Mouse (Mus musculus): ENCODE results near the gene Creb1. TPM values are rescaled to one million over a fixed set of nuclear protein-coding genes. Genes with fewer than 3 reads are reported as not detected.

Creb1 gene
- polyA plus RNA-seq, 1 experiment from 2014 or later = 56.7 TPM

GRCm38 (mm10) chr1:64618226-64618625, 85.8 kb downstream of the Creb1 start:
- DNase-seq (ENCODE audit: low spot score) (no peak), ATAC-seq (no peak)
- Histone ChIP-seq H3K27me3 (replicated peaks; ENCODE audit: control insufficient read depth, insufficient read depth, low read length) (no peaks in the 10 kb centered on the region), H3K9me3 (replicated peaks; ENCODE audit: control insufficient read depth, low read length) (no peaks in the 10 kb centered on the region), H3K36me3 (ENCODE audit: control insufficient read depth, insufficient read depth, low read length) (0 out of 2 replicates have a peak, but pooled peaks cover 1% of the 10 kb centered on the region), H3K4me3 (ENCODE audit: low read depth, low read length) (peak overlapping the region; percentile 80), H3K4me1 (ENCODE audit: control insufficient read depth, insufficient read depth, low read length) (peaks cover 14% of the 10 kb centered on the region), H3K9ac (ENCODE audit: low read length) (peak overlapping the region; percentile 97), H3K27ac (ENCODE audit: low read depth, low read length) (no peak overlapping the region), H3K4me2 (ENCODE audit: low read length) (peak overlapping the region; percentile 71)
- 62% methylated on average over 3 of the region's 3 CpGs for WGBS

- peaks cover 9% of the 10 kb centered on the region for H3K4me1 ChIP-seq (ENCODE audit: control insufficient read depth, insufficient read depth, low read length)
- no peak overlapping the region for H3K4me2 ChIP-seq (ENCODE audit: low read length)
- H3K36me3 ChIP-seq (ENCODE audit: control insufficient read depth, insufficient read depth, low read length) = no peaks in the 10 kb centered on the region
- H3K27ac ChIP-seq (ENCODE audit: low read depth, low read length) = no peak overlapping the region
- 91% methylated on average over 5 of the region's 5 CpGs for WGBS
- no peak for DNase-seq (ENCODE audit: low spot score)
- ATAC-seq = no peak
- no peaks in the 10 kb centered on the region for H3K9me3 ChIP-seq (replicated peaks; ENCODE audit: control insufficient read depth, low read length)
- no peak overlapping the region for H3K4me3 ChIP-seq (ENCODE audit: low read depth, low read length)
- H3K27me3 ChIP-seq (replicated peaks; ENCODE audit: control insufficient read depth, insufficient read depth, low read length) = no peaks in the 10 kb centered on the region
- H3K9ac ChIP-seq (ENCODE audit: low read length) = no peak overlapping the region
Observed at GRCm38 (mm10) chr1:64621116-64621515, 88.7 kb downstream of the Creb1 start.

- Histone ChIP-seq H3K4me2 (ENCODE audit: low read length) (no peak overlapping the region), H3K27me3 (replicated peaks; ENCODE audit: control insufficient read depth, insufficient read depth, low read length) (no peaks in the 10 kb centered on the region), H3K9me3 (replicated peaks; ENCODE audit: control insufficient read depth, low read length) (no peaks in the 10 kb centered on the region), H3K4me1 (ENCODE audit: control insufficient read depth, insufficient read depth, low read length) (no peaks in the 10 kb centered on the region), H3K36me3 (ENCODE audit: control insufficient read depth, insufficient read depth, low read length) (no peaks in the 10 kb centered on the region), H3K9ac (ENCODE audit: low read length) (no peak overlapping the region), H3K4me3 (ENCODE audit: low read depth, low read length) (no peak overlapping the region), H3K27ac (ENCODE audit: low read depth, low read length) (no peak overlapping the region)
- DNase-seq (ENCODE audit: low spot score) (no peak), ATAC-seq (no peak)
- WGBS = 70% methylated on average over 12 of the region's 12 CpGs
Observed at GRCm38 (mm10) chr1:64623558-64624435, 91.4 kb downstream of the Creb1 start.

- Histone ChIP-seq H3K4me3 (ENCODE audit: low read depth, low read length) (no peak overlapping the region), H3K4me2 (ENCODE audit: low read length) (no peak overlapping the region), H3K9ac (ENCODE audit: low read length) (no peak overlapping the region), H3K36me3 (ENCODE audit: control insufficient read depth, insufficient read depth, low read length) (no peaks in the 10 kb centered on the region), H3K27ac (ENCODE audit: low read depth, low read length) (no peak overlapping the region), H3K4me1 (ENCODE audit: control insufficient read depth, insufficient read depth, low read length) (no peaks in the 10 kb centered on the region), H3K9me3 (replicated peaks; ENCODE audit: control insufficient read depth, low read length) (no peaks in the 10 kb centered on the region), H3K27me3 (replicated peaks; ENCODE audit: control insufficient read depth, insufficient read depth, low read length) (no peaks in the 10 kb centered on the region)
- ATAC-seq = no peak
- DNase-seq (ENCODE audit: low spot score) = no peak
Observed at GRCm38 (mm10) chr1:64625214-64625613, 92.8 kb downstream of the Creb1 start.

GRCm38 (mm10) chr1:64631526-64631925, 99.1 kb downstream of the Creb1 start:
- Histone ChIP-seq H3K4me1 (ENCODE audit: control insufficient read depth, insufficient read depth, low read length) (no peaks in the 10 kb centered on the region), H3K27me3 (replicated peaks; ENCODE audit: control insufficient read depth, insufficient read depth, low read length) (no peaks in the 10 kb centered on the region), H3K9ac (ENCODE audit: low read length) (no peak overlapping the region), H3K27ac (ENCODE audit: low read depth, low read length) (no peak overlapping the region), H3K36me3 (ENCODE audit: control insufficient read depth, insufficient read depth, low read length) (no peaks in the 10 kb centered on the region), H3K4me3 (ENCODE audit: low read depth, low read length) (no peak overlapping the region), H3K4me2 (ENCODE audit: low read length) (no peak overlapping the region), H3K9me3 (replicated peaks; ENCODE audit: control insufficient read depth, low read length) (no peaks in the 10 kb centered on the region)
- 65% methylated on average over 5 of the region's 5 CpGs for WGBS
- DNase-seq (ENCODE audit: low spot score) (peak; percentile 23), ATAC-seq (no peak)

- Histone ChIP-seq H3K9me3 (replicated peaks; ENCODE audit: control insufficient read depth, low read length) (no peaks in the 10 kb centered on the region), H3K4me3 (ENCODE audit: low read depth, low read length) (no peak overlapping the region), H3K27ac (ENCODE audit: low read depth, low read length) (no peak overlapping the region), H3K36me3 (ENCODE audit: control insufficient read depth, insufficient read depth, low read length) (no peaks in the 10 kb centered on the region), H3K9ac (ENCODE audit: low read length) (no peak overlapping the region), H3K4me2 (ENCODE audit: low read length) (no peak overlapping the region), H3K4me1 (ENCODE audit: control insufficient read depth, insufficient read depth, low read length) (no peaks in the 10 kb centered on the region), H3K27me3 (replicated peaks; ENCODE audit: control insufficient read depth, insufficient read depth, low read length) (no peaks in the 10 kb centered on the region)
- ATAC-seq = no peak
- 82% methylated on average over 3 of the region's 3 CpGs for WGBS
- no peak for DNase-seq (ENCODE audit: low spot score)
Observed at GRCm38 (mm10) chr1:64633237-64633636, 100.8 kb downstream of the Creb1 start.

- H3K36me3 ChIP-seq (ENCODE audit: control insufficient read depth, insufficient read depth, low read length) = no peaks in the 10 kb centered on the region
- 69% methylated on average over 2 of the region's 2 CpGs for WGBS
- no peaks in the 10 kb centered on the region for H3K9me3 ChIP-seq (replicated peaks; ENCODE audit: control insufficient read depth, low read length)
- H3K27me3 ChIP-seq (replicated peaks; ENCODE audit: control insufficient read depth, insufficient read depth, low read length) = no peaks in the 10 kb centered on the region
- H3K27ac ChIP-seq (ENCODE audit: low read depth, low read length) = no peak overlapping the region
- H3K9ac ChIP-seq (ENCODE audit: low read length) = no peak overlapping the region
- DNase-seq (ENCODE audit: low spot score) (no peak), ATAC-seq (no peak)
- H3K4me3 ChIP-seq (ENCODE audit: low read depth, low read length) = no peak overlapping the region
- H3K4me2 ChIP-seq (ENCODE audit: low read length) = no peak overlapping the region
- no peaks in the 10 kb centered on the region for H3K4me1 ChIP-seq (ENCODE audit: control insufficient read depth, insufficient read depth, low read length)
Observed at GRCm38 (mm10) chr1:64635624-64636023, 103.2 kb downstream of the Creb1 start.

- Histone ChIP-seq H3K36me3 (ENCODE audit: control insufficient read depth, insufficient read depth, low read length) (no peaks in the 10 kb centered on the region), H3K4me2 (ENCODE audit: low read length) (no peak overlapping the region), H3K4me1 (ENCODE audit: control insufficient read depth, insufficient read depth, low read length) (no peaks in the 10 kb centered on the region), H3K9me3 (replicated peaks; ENCODE audit: control insufficient read depth, low read length) (no peaks in the 10 kb centered on the region), H3K4me3 (ENCODE audit: low read depth, low read length) (no peak overlapping the region), H3K27me3 (replicated peaks; ENCODE audit: control insufficient read depth, insufficient read depth, low read length) (no peaks in the 10 kb centered on the region), H3K9ac (ENCODE audit: low read length) (no peak overlapping the region), H3K27ac (ENCODE audit: low read depth, low read length) (no peak overlapping the region)
- DNase-seq (ENCODE audit: low spot score) = no peak
- ATAC-seq = no peak
- WGBS = 90% methylated on average over 6 of the region's 6 CpGs
Observed at GRCm38 (mm10) chr1:64639279-64639678, 106.8 kb downstream of the Creb1 start.

- Histone ChIP-seq H3K4me3 (ENCODE audit: low read depth, low read length) (no peak overlapping the region), H3K36me3 (ENCODE audit: control insufficient read depth, insufficient read depth, low read length) (no peaks in the 10 kb centered on the region), H3K9ac (ENCODE audit: low read length) (no peak overlapping the region), H3K4me1 (ENCODE audit: control insufficient read depth, insufficient read depth, low read length) (no peaks in the 10 kb centered on the region), H3K9me3 (replicated peaks; ENCODE audit: control insufficient read depth, low read length) (no peaks in the 10 kb centered on the region), H3K27ac (ENCODE audit: low read depth, low read length) (no peak overlapping the region), H3K27me3 (replicated peaks; ENCODE audit: control insufficient read depth, insufficient read depth, low read length) (no peaks in the 10 kb centered on the region), H3K4me2 (ENCODE audit: low read length) (no peak overlapping the region)
- peak; percentile 65 for DNase-seq (ENCODE audit: low spot score)
- WGBS = 76% methylated on average over 6 of the region's 6 CpGs
- ATAC-seq = peak; percentile 73; the same call in 1 of the 2 replicates
Observed at GRCm38 (mm10) chr1:64641069-64641468, 108.6 kb downstream of the Creb1 start.

Data from forebrain, embryonic 14.5 days (tissue).